Mouse (Mus musculus): Measurements from ENCODE around the gene Fgf15.
"Not testable (repeated sequence)": the region's sequence is repeated elsewhere in the genome, so short reads cannot be mapped to it uniquely, and the experiment has no call there.

Gene Fgf15

GRCm38 (mm10) chr7:144891863-144892262 lies 4.5 kb upstream of the Fgf15 start:
- no peak for DNase-seq

- no peak for DNase-seq
Observed at GRCm38 (mm10) chr7:144892322-144892721, 4.0 kb upstream of the Fgf15 start.

- DNase-seq, result no peak
Observed at GRCm38 (mm10) chr7:144894191-144894590, 2.1 kb upstream of the Fgf15 start.

- no peak for DNase-seq
Observed at GRCm38 (mm10) chr7:144894706-144895105, 1.6 kb upstream of the Fgf15 start.

- peak; percentile 95 for DNase-seq
Observed at GRCm38 (mm10) chr7:144895305-144896111, 823 bp upstream of the Fgf15 start.

GRCm38 (mm10) chr7:144898506-144898905 lies 2.2 kb downstream of the Fgf15 start:
- DNase-seq, result no peak

GRCm38 (mm10) chr7:144905514-144905913 lies 9.2 kb downstream of the Fgf15 start:
- DNase-seq, result not testable (repeated sequence)

- DNase-seq, result no peak
Observed at GRCm38 (mm10) chr7:144906708-144907397, 10.5 kb downstream of the Fgf15 start.

- no peak for DNase-seq
Observed at GRCm38 (mm10) chr7:144907793-144908192, 11.5 kb downstream of the Fgf15 start.

- DNase-seq, result no peak
Observed at GRCm38 (mm10) chr7:144908705-144909104, 12.4 kb downstream of the Fgf15 start.

- DNase-seq, result no peak
Observed at GRCm38 (mm10) chr7:144911121-144911520, 14.8 kb downstream of the Fgf15 start.

- no peak for DNase-seq
Observed at GRCm38 (mm10) chr7:144912897-144913296, 16.6 kb downstream of the Fgf15 start.

GRCm38 (mm10) chr7:144914296-144914947 lies 18.1 kb downstream of the Fgf15 start:
- no peak for DNase-seq

GRCm38 (mm10) chr7:144914948-144915750 lies 18.8 kb downstream of the Fgf15 start, which contains the start of gene LTO1:
TSS of gene LTO1 (plus strand) at chr7:144915100.
- peak; percentile 99 for DNase-seq

GRCm38 (mm10) chr7:144918823-144919222 lies 22.5 kb downstream of the Fgf15 start:
- no peak for DNase-seq

- DNase-seq, result peak; percentile 98
Observed at GRCm38 (mm10) chr7:144927591-144927990, 31.3 kb downstream of the Fgf15 start.

GRCm38 (mm10) chr7:144928009-144928888 lies 31.9 kb downstream of the Fgf15 start:
- no peak for DNase-seq

- DNase-seq, result no peak
Observed at GRCm38 (mm10) chr7:144928889-144929210, 32.5 kb downstream of the Fgf15 start.

GRCm38 (mm10) chr7:144929506-144929905 lies 33.2 kb downstream of the Fgf15 start:
- peak; percentile 90 for DNase-seq

- DNase-seq, result peak; percentile 89
Observed at GRCm38 (mm10) chr7:144929931-144930330, 33.6 kb downstream of the Fgf15 start.

- peak; percentile 91 for DNase-seq
Observed at GRCm38 (mm10) chr7:144931778-144932177, 35.4 kb downstream of the Fgf15 start.
